Mouse (Mus musculus): ENCODE measurements around the gene Akr1d1.

The Akr1d1 gene

GRCm38 (mm10) chr6:37529940-37530339 lies at the start of gene Akr1d1:
Gene Akr1d1, plus strand, starts transcription at chr6:37530173.
- no peak for DNase-seq (ENCODE audit: low spot score)

GRCm38 (mm10) chr6:37481147-37481546 lies 48.8 kb upstream of the Akr1d1 start:
- no peak for DNase-seq (ENCODE audit: low spot score)

GRCm38 (mm10) chr6:37483262-37483661 lies 46.7 kb upstream of the Akr1d1 start:
- no peak for DNase-seq (ENCODE audit: low spot score)

GRCm38 (mm10) chr6:37484588-37485070 lies 45.3 kb upstream of the Akr1d1 start:
- no peak for DNase-seq (ENCODE audit: low spot score)

- DNase-seq (ENCODE audit: low spot score): peak; percentile 30
These were observed 43.5 kb upstream of the Akr1d1 start for GRCm38 (mm10) chr6:37486502-37486901.

GRCm38 (mm10) chr6:37492241-37492640 lies 37.7 kb upstream of the Akr1d1 start:
- no peak for DNase-seq (ENCODE audit: low spot score)

GRCm38 (mm10) chr6:37494957-37495356 lies 35.0 kb upstream of the Akr1d1 start:
- DNase-seq (ENCODE audit: low spot score): no peak

- DNase-seq (ENCODE audit: low spot score): no peak
These were observed 33.1 kb upstream of the Akr1d1 start for GRCm38 (mm10) chr6:37496866-37497265.

- DNase-seq (ENCODE audit: low spot score): no peak
These were observed 24.4 kb upstream of the Akr1d1 start for GRCm38 (mm10) chr6:37505588-37505987.

- no peak for DNase-seq (ENCODE audit: low spot score)
These were observed 23.0 kb upstream of the Akr1d1 start for GRCm38 (mm10) chr6:37506909-37507515.

- no peak for DNase-seq (ENCODE audit: low spot score)
These were observed 19.2 kb upstream of the Akr1d1 start for GRCm38 (mm10) chr6:37510786-37511185.

- DNase-seq (ENCODE audit: low spot score): no peak
These were observed 9.2 kb upstream of the Akr1d1 start for GRCm38 (mm10) chr6:37520631-37521375.

GRCm38 (mm10) chr6:37532036-37532435 lies 2.1 kb downstream of the Akr1d1 start:
- no peak for DNase-seq (ENCODE audit: low spot score)

GRCm38 (mm10) chr6:37536831-37537230 lies 6.9 kb downstream of the Akr1d1 start:
- DNase-seq (ENCODE audit: low spot score): no peak

GRCm38 (mm10) chr6:37537801-37538200 lies 7.8 kb downstream of the Akr1d1 start:
- no peak for DNase-seq (ENCODE audit: low spot score)

GRCm38 (mm10) chr6:37538792-37539191 lies 8.8 kb downstream of the Akr1d1 start:
- no peak for DNase-seq (ENCODE audit: low spot score)

GRCm38 (mm10) chr6:37539403-37539802 lies 9.4 kb downstream of the Akr1d1 start:
- DNase-seq (ENCODE audit: low spot score): no peak

GRCm38 (mm10) chr6:37540113-37540512 lies 10.1 kb downstream of the Akr1d1 start:
- DNase-seq (ENCODE audit: low spot score): no peak

GRCm38 (mm10) chr6:37541171-37541570 lies 11.2 kb downstream of the Akr1d1 start:
- no peak for DNase-seq (ENCODE audit: low spot score)

GRCm38 (mm10) chr6:37542145-37542544 lies 12.2 kb downstream of the Akr1d1 start:
- DNase-seq (ENCODE audit: low spot score): no peak

- DNase-seq (ENCODE audit: low spot score): no peak
These were observed 22.8 kb downstream of the Akr1d1 start for GRCm38 (mm10) chr6:37552760-37553159.

- DNase-seq (ENCODE audit: low spot score): no peak
These were observed 24.0 kb downstream of the Akr1d1 start for GRCm38 (mm10) chr6:37553926-37554325.

GRCm38 (mm10) chr6:37554327-37554726 lies 24.4 kb downstream of the Akr1d1 start:
- no peak for DNase-seq (ENCODE audit: low spot score)

GRCm38 (mm10) chr6:37563861-37564260 lies 33.9 kb downstream of the Akr1d1 start:
- DNase-seq (ENCODE audit: low spot score): no peak
